Mouse (Mus musculus) lung, adult 2 months (tissue): ENCODE results near the gene Max.

Experiments used
- CTCF ChIP-seq: fragments of 200-500 bp; IDR thresholded peaks from 2 replicates; pipeline ENCODE4 v1.5.1; 2011; ENCODE audit warnings: mild to moderate bottlenecking, low read length, control low read depth; ENCODE audit not compliant: insufficient read depth
- POLR2A ChIP-seq: fragments of 200-500 bp; IDR thresholded peaks from 2 replicates; pipeline ENCODE4 v1.6.1; 2011; ENCODE audit warnings: low read depth, mild to moderate bottlenecking, control low read depth, low read length, borderline replicate concordance; ENCODE audit errors: extremely low read depth

DNA sequence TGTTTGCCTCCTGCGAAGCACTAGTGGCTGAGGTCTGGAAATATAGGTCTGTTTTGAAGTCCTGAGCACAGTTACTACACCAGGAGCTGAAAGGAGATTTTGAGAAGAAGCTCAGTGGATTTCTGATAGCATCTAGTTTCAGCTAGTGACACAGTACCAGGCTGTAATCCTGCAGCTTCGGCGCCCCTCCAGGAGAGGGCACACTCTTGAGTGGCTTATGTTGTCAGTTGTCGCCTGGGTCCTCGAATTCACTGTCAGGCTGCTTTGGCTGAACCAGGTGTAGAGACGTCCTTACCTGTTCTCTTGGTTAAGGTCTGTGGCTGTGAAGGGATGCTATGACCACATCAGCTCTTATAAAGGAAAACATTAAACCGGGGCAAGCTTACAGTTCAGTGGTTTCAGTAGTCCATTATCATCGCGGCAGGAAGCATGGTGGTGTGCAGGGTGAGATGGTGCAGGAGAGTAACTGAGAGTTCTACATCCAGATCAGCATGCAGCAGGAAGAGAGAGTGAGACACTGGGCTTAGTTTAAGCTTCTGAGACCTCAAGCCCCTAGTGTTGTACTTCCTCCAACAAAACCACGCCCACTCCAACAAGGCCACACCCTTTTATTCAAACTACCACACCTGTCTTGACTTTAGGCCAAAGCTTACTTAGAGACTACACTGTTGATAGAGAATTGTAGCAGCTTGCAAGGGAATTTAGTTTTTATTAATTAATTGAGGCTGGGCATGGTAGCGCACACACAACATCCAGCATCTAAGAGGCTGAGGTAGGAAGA lies 72.4 kb downstream of the Max start:
- TF ChIP-seq POLR2A, result no peak
- no peak for TF ChIP-seq CTCF
